Mouse (Mus musculus): ENCODE data around the gene Gm5157.
"Not testable (repeated sequence)": the region's sequence is repeated elsewhere in the genome, so short reads cannot be mapped to it uniquely, and the experiment has no call there.

The Gm5157 gene
- long read RNA-seq, experiment 1: 0 reads
- long read RNA-seq, experiment 2: 0 reads

DNA sequence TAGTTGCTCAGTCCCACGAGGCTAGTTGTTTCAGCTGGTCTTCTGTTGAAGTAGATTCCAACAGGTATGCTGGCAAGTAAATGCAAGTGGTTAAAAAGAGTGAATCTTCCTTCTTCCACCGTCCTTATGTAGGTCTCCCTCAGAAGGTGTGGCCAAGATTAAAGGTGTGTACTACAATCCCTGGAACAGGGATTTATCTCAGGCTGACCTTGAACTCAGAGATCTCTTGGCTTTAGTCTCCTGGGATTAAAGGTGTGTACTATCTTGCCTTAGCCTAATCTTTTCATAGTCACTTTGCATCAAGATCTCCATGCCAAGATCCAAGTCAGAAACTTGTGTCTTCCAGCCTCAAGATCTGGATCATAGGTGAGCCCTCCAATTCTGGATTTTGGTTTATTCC is at the start of gene Gm5157:
TSS of gene Gm5157 (minus strand) at position 101 of the 400 bp plus-strand sequence.
- intact Hi-C loops (cut with DNase I): not testable (repeated sequence)

GRCm38 (mm10) chr7:21161885-21162284 is 28.3 kb downstream of the Gm5157 start, which contains the start of gene Vmn1r123:
Gene Vmn1r123 (plus strand): TSS chr7:21162185.
- intact Hi-C loops (cut with DNase I): not testable (repeated sequence)

Data from adrenal gland (tissue).